Mouse (Mus musculus): ENCODE results near the gene Setd5. TPM values are rescaled to one million over a fixed set of nuclear protein-coding genes. Genes with fewer than 3 reads are reported as not detected.

Gene Setd5
- total RNA-seq, 2 experiments from 2014 or later: 20.4 to 25.6 TPM

- intact Hi-C loops (cut with DNase I): loop anchor here (2.0 to 10.0 kb wide), 2 partner anchors 30 to 256 kb away; partner anchors contain the start of gene Brpf1
Observed at GRCm38 (mm10) chr6:113048371-113048770, 28.8 kb upstream of the Setd5 start.

GRCm38 (mm10) chr6:113049159-113049558, 28.0 kb upstream of the Setd5 start:
- no peak for DNase-seq
- intact Hi-C loops (cut with DNase I): loop anchor here (2.0 to 10.0 kb wide), 2 partner anchors 30 to 256 kb away; partner anchors contain the start of gene Brpf1

More at GRCm38 (mm10) chr6:113048371-113048770, 28.8 kb upstream of the Setd5 start:
- no peak for DNase-seq

- intact Hi-C loops (cut with DNase I): no loop called here
- no peak for DNase-seq
Observed at GRCm38 (mm10) chr6:113052972-113053371, 24.2 kb upstream of the Setd5 start.

GRCm38 (mm10) chr6:113054552-113055107, 22.5 kb upstream of the Setd5 start:
- intact Hi-C loops (cut with DNase I): no loop called here

GRCm38 (mm10) chr6:113060892-113061563, 16.1 kb upstream of the Setd5 start:
- intact Hi-C loops (cut with DNase I): no loop called here

More at GRCm38 (mm10) chr6:113054552-113055107, 22.5 kb upstream of the Setd5 start:
- no peak for DNase-seq

GRCm38 (mm10) chr6:113062253-113062652, 14.9 kb upstream of the Setd5 start:
- intact Hi-C loops (cut with DNase I): no loop called here
- no peak for DNase-seq

More at GRCm38 (mm10) chr6:113060892-113061563, 16.1 kb upstream of the Setd5 start:
- DNase-seq: no peak

- DNase-seq: no peak
- intact Hi-C loops (cut with DNase I): no loop called here
Observed at GRCm38 (mm10) chr6:113063363-113063762, 13.8 kb upstream of the Setd5 start.

GRCm38 (mm10) chr6:113065186-113065585, 12.0 kb upstream of the Setd5 start:
- intact Hi-C loops (cut with DNase I): no loop called here
- DNase-seq: no peak

- intact Hi-C loops (cut with DNase I): no loop called here
- DNase-seq: no peak
Observed at GRCm38 (mm10) chr6:113069154-113069553, 8.0 kb upstream of the Setd5 start.

GRCm38 (mm10) chr6:113075261-113075660, 1.9 kb upstream of the Setd5 start:
- no peak for DNase-seq
- intact Hi-C loops (cut with DNase I): loop anchor here (10.0 kb wide), 1 partner anchor 230 kb away; the partner anchor contains the start of gene Brpf1

GRCm38 (mm10) chr6:113076012-113076685, 1.0 kb upstream of the Setd5 start:
- intact Hi-C loops (cut with DNase I): loop anchor here (10.0 kb wide), 1 partner anchor 229 kb away; the partner anchor contains the start of gene Brpf1
- DNase-seq: peak; percentile 94 to 97

GRCm38 (mm10) chr6:113077569-113078030, 435 bp downstream of the Setd5 start:
- intact Hi-C loops (cut with DNase I): loop anchor here (2.0 to 10.0 kb wide), 2 partner anchors 29 to 227 kb away; partner anchors contain the start of gene Brpf1
- DNase-seq: no peak

GRCm38 (mm10) chr6:113078031-113078721, 1.0 kb downstream of the Setd5 start:
- DNase-seq: peak; percentile 4 to 38
- intact Hi-C loops (cut with DNase I): loop anchor here (2.0 to 10.0 kb wide), 2 partner anchors 29 to 227 kb away; partner anchors contain the start of gene Brpf1

GRCm38 (mm10) chr6:113079492-113079891, 2.3 kb downstream of the Setd5 start:
- intact Hi-C loops (cut with DNase I): loop anchor here (2.0 to 10.0 kb wide), 2 partner anchors 31 to 225 kb away; partner anchors contain the start of gene Brpf1
- peak; percentile 21 to 26 for DNase-seq

- intact Hi-C loops (cut with DNase I): no loop called here
- DNase-seq: no peak
Observed at GRCm38 (mm10) chr6:113082229-113082628, 5.1 kb downstream of the Setd5 start.

GRCm38 (mm10) chr6:113084590-113084989, 7.4 kb downstream of the Setd5 start:
- no peak for DNase-seq
- intact Hi-C loops (cut with DNase I): no loop called here

- DNase-seq: no peak
- intact Hi-C loops (cut with DNase I): no loop called here
Observed at GRCm38 (mm10) chr6:113093206-113093605, 16.0 kb downstream of the Setd5 start.

GRCm38 (mm10) chr6:113095547-113095946, 18.4 kb downstream of the Setd5 start:
- no peak for DNase-seq
- intact Hi-C loops (cut with DNase I): no loop called here

- DNase-seq: no peak
- intact Hi-C loops (cut with DNase I): no loop called here
Observed at GRCm38 (mm10) chr6:113097662-113098061, 20.5 kb downstream of the Setd5 start.

GRCm38 (mm10) chr6:113099640-113100289, 22.6 kb downstream of the Setd5 start:
- intact Hi-C loops (cut with DNase I): loop anchor here (5.0 kb wide), 1 partner anchor 62 kb away; no protein-coding TSS in a partner anchor
- DNase-seq: peak; percentile 77 to 83

Measured in gastrocnemius, postnatal 36 days (tissue).